Mouse (Mus musculus) intestine, embryonic 15.5 days (tissue): ENCODE data around the gene Hmgcs1. TPM values are rescaled to one million over a fixed set of nuclear protein-coding genes. Genes with fewer than 3 reads are reported as not detected.
A peak's percentile ranks its signal among the peaks of the same experiment; 100 is the strongest.

ENCODE experiments used
- ATAC-seq: fragments of 200-750 bp; cut with Nextera tagmentation; 2 replicates; pipeline ENCODE4 v1.8.0; 2017; ENCODE audit warnings: moderate TSS enrichment, moderate library complexity
- H3K27ac ChIP-seq: fragments of 300-500 bp; sonication (generic); 2 replicates; pipeline ENCODE4 v1.5.1; 2015; ENCODE audit warnings: mild to moderate bottlenecking, inconsistent platforms
- H3K27me3 ChIP-seq: fragments of 300-500 bp; sonication (generic); replicated peaks from 2 replicates; pipeline ENCODE4 v1.6.1; 2015; ENCODE audit warnings: inconsistent platforms
- H3K36me3 ChIP-seq: fragments of 300-500 bp; sonication (generic); 2 replicates; pipeline ENCODE4 v1.6.1; 2015; ENCODE audit warnings: inconsistent platforms
- H3K4me1 ChIP-seq: fragments of 300-500 bp; sonication (generic); replicated peaks from 2 replicates; pipeline ENCODE4 v1.6.1; 2015; ENCODE audit warnings: inconsistent platforms
- H3K4me2 ChIP-seq: fragments of 300-500 bp; sonication (generic); replicated peaks from 2 replicates; pipeline ENCODE4 v1.6.1; 2015; ENCODE audit warnings: mild to moderate bottlenecking, inconsistent platforms
- H3K4me3 ChIP-seq: fragments of 300-500 bp; sonication (generic); replicated peaks from 2 replicates; pipeline ENCODE4 v1.5.1; 2015; ENCODE audit warnings: inconsistent platforms
- H3K9ac ChIP-seq: fragments of 300-500 bp; sonication (generic); 2 replicates; pipeline ENCODE4 v1.6.1; 2015; ENCODE audit warnings: inconsistent platforms
- H3K9me3 ChIP-seq: fragments of 300-500 bp; sonication (generic); 2 replicates; pipeline ENCODE4 v1.6.1; 2016; ENCODE audit warnings: inconsistent platforms
- whole genome bisulfite sequencing: fragments of 180-500 bp; shearing (Covaris S2); methylation state at CpG from one replicate; pipeline ENCODE4 v1.1.7; 2015; 5-methylcytosine and 5-hydroxymethylcytosine counted together
- polyA plus RNA-seq: library from polyadenylated mRNA; unstranded; fragments of >200 nt; fragmentation: Nextera tagmentation; extraction: Ambion mirVana; gene quantifications from 2 replicates; pipeline ENCODE4 v1.2.1, GENCODE M21; 2015

The Hmgcs1 gene
- polyA plus RNA-seq, 1 experiment from 2014 or later: 254 TPM

DNA sequence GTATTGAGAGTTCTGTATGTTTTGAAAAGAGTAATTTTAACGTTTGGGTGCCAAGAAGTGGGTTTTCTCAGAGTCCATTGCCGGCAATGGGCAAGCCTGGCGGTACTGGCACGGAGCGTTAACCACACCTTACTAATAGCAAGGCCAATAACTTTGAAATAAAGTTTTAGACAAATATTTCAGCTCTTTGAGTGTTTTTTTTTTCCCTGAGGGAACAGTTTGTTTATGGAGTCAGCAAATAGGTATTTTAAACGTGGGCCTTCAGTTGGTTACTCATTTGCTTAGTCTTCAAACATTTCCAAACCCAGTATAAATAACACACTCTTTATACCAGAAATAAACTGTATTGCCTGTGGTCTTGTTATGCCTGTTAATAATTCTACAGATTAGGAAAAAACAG, 17.7 kb downstream of the Hmgcs1 start:
- H3K4me3 ChIP-seq: no peak overlapping the region
- no peaks in the 10 kb centered on the region for H3K27me3 ChIP-seq
- no peak overlapping the region for H3K9ac ChIP-seq
- 80% methylated on average over 6 of the region's 6 CpGs for WGBS
- H3K27ac ChIP-seq: no peak overlapping the region
- H3K4me1 ChIP-seq: no peaks in the 10 kb centered on the region
- H3K36me3 ChIP-seq: peaks cover 26% of the 10 kb centered on the region
- H3K9me3 ChIP-seq: no peaks in the 10 kb centered on the region
- H3K4me2 ChIP-seq: no peak overlapping the region
- no peak for ATAC-seq

DNA sequence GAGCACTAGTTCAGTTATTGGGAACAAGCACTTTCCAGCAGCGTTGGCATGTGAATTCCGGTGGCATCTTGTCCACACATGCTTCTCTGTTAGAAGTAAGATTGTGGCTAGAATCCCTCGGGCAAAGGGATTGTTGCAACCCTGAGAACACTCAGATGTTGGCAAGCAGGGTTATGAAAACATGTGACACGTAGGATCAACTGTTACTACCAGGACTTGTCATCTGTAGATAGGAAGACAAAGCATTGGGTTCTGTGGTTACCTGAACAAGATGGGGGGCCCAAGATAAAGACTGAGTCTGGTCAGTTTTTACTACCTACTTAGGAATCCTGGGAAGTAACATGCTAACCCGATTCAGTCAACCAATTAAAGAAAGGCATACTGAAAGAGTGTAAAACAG, 18.8 kb downstream of the Hmgcs1 start:
- Histone ChIP-seq H3K36me3 (peaks cover 24% of the 10 kb centered on the region), H3K27me3 (no peaks in the 10 kb centered on the region), H3K4me2 (no peak overlapping the region), H3K9me3 (no peaks in the 10 kb centered on the region), H3K27ac (no peak overlapping the region), H3K4me3 (no peak overlapping the region), H3K9ac (no peak overlapping the region), H3K4me1 (no peaks in the 10 kb centered on the region)
- no peak for ATAC-seq
- 86% methylated on average over 5 of the region's 5 CpGs for WGBS

DNA sequence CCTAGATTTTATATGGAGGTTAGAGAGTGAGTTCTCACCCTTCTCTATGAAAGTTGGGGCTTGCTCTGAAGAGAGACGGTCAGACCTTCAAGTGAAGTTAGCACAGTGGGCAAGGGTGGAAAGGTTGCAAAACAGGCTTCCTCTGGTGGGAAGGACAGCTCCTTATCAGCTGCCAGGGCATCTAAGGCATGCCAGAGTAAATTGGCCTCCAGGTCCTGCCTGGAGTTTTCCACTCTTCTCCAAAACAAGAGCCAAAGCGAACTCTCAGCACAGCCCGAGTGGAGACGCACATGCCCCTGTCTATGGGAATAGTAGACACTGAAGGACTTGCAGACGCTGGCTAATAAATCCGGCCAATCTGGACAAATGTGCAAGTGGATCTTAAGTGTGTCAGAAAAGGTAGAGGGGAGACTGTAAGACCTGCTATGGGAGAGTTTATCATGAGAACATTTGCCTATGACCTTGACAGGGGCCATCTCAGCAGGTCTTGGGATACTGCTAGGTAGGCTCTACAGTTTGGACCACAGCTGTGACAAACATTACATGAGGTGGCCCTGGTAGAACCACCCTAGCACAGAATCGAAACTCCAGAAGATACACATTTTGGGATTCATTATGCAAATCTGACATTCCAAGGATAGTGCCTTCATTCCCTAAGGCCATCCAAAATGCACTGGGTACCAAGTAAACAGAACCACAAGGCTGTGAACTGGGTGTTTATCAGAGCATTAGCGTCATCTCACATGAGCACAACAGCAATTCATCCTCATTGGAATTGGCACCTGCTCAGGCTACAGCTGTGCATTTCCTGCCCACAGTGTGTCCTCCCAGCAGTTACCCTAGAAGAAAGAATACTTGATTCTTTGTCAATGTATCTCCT, 19.4 kb downstream of the Hmgcs1 start:
- ATAC-seq: peak; percentile 46
- H3K27ac ChIP-seq: no peak overlapping the region

DNA sequence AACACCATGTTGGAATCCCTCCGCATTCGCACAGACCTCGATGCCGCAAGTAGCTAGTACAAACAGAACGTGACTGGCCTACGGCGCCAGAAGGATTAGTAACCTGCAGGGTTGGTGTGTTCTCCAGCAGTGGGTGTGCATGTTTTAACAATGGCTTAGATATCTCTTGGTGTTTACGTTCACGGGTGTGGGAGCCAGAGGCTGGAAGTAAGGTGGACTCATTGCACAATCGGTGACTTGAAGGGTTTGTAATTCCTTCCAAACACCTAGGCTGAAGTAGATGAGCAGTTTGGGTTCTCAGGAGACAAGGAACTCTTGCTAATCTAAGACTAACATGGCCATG, 20.1 kb downstream of the Hmgcs1 start:
- peak; percentile 44 for ATAC-seq
- no peak overlapping the region for H3K27ac ChIP-seq
- H3K36me3 ChIP-seq: peaks cover 16% of the 10 kb centered on the region
- no peak overlapping the region for H3K9ac ChIP-seq
- no peak overlapping the region for H3K4me3 ChIP-seq
- no peaks in the 10 kb centered on the region for H3K9me3 ChIP-seq
- 74% methylated on average over 10 of the region's 10 CpGs for WGBS
- H3K4me1 ChIP-seq: no peaks in the 10 kb centered on the region
- H3K4me2 ChIP-seq: no peak overlapping the region
- H3K27me3 ChIP-seq: no peaks in the 10 kb centered on the region

More for the DNA sequence above, 19.4 kb downstream of the Hmgcs1 start:
- Histone ChIP-seq H3K4me3 (no peak overlapping the region), H3K27me3 (no peaks in the 10 kb centered on the region), H3K36me3 (peaks cover 20% of the 10 kb centered on the region), H3K4me1 (no peaks in the 10 kb centered on the region), H3K9ac (no peak overlapping the region), H3K9me3 (no peaks in the 10 kb centered on the region), H3K4me2 (no peak overlapping the region)
- WGBS: 85% methylated on average over 8 of the region's 8 CpGs

DNA sequence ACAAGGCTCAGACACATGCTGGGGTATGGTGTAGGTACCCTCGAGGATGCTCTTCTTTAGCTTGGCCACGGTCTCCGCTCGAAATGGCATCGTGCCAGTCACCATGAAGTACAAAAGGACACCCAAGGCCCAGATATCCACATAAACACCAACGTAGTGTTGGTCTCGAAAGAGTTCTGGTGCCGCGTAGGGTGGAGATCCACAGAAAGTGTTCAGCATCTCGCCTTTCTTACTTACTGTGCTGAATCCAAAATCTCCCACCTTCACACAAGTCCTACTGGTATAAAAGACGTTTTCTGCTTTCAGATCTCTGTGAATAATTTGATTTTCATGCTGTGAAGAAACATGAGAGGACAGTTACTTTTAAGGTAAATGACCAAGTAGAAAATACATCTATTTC, 22.3 kb downstream of the Hmgcs1 start:
- H3K9me3 ChIP-seq: no peaks in the 10 kb centered on the region
- no peak overlapping the region for H3K4me2 ChIP-seq
- no peaks in the 10 kb centered on the region for H3K27me3 ChIP-seq
- no peaks in the 10 kb centered on the region for H3K4me1 ChIP-seq
- WGBS: 92% methylated on average over 11 of the region's 11 CpGs
- H3K4me3 ChIP-seq: no peak overlapping the region
- no peak overlapping the region for H3K27ac ChIP-seq
- no peak overlapping the region for H3K9ac ChIP-seq
- H3K36me3 ChIP-seq: 0 out of 2 replicates have a peak, but pooled peaks cover 6% of the 10 kb centered on the region
- ATAC-seq: no peak

DNA sequence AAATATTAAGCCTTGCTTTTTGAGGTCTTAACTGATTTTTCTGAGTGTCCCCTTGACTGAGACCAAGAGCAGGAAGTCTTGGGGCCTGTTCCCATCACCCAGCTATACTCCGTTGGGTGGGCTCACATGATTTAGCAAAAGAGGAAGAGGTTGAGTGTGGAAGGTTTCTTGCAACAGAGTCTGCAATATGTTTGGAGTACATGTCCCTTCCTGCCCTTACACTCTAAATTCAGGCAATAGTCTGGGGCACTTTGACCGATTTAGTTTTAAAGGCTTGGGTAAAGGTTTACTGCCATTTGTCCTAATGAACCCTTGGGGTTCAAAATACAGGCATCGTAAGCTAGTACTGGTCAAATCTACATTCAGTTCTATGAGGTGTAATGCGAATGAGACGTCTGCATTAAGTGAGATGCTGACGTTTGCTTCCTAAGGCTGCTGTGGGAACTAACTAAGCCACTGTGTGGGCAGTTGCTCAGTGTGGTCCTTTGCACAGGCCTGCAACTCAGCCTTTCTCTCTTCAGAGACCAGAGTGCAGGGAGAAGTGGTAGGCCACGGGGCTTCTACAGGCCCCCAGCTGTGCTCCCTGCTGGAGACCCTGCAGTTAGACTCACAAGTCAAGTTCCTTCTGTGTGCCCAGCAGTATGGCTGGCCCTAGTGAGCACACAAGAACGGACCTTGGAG, 23.1 kb downstream of the Hmgcs1 start:
- H3K9me3 ChIP-seq: no peaks in the 10 kb centered on the region
- 0 out of 2 replicates have a peak, but pooled peaks cover 6% of the 10 kb centered on the region for H3K36me3 ChIP-seq
- no peak overlapping the region for H3K27ac ChIP-seq
- ATAC-seq: no peak
- WGBS: 71% methylated on average over 8 of the region's 8 CpGs
- no peak overlapping the region for H3K9ac ChIP-seq
- H3K4me3 ChIP-seq: no peak overlapping the region
- H3K4me2 ChIP-seq: no peak overlapping the region
- no peaks in the 10 kb centered on the region for H3K27me3 ChIP-seq
- H3K4me1 ChIP-seq: no peaks in the 10 kb centered on the region

DNA sequence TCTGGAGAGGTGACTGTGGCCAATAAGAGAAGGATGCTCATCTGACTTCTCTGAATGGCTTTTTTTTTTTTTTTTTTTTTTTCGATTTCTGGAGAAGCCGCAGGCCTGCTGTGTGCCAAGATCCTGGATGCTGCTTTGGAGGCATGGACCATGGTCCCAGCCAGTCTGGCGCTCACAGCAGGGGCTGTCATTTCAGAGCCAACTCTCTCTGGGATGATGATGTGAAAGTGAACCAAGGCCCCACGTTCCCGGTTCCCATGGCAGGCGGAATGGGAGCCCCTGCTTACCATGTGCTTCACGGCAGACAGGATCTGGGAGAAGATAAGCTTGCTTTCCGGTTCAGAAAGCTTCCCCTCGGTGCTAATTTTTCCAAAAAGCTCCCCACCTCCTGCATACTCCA, 23.6 kb downstream of the Hmgcs1 start:
- Histone ChIP-seq H3K9me3 (no peaks in the 10 kb centered on the region), H3K27me3 (no peaks in the 10 kb centered on the region), H3K4me3 (no peak overlapping the region), H3K4me1 (no peaks in the 10 kb centered on the region), H3K27ac (no peak overlapping the region), H3K9ac (no peak overlapping the region), H3K4me2 (no peak overlapping the region), H3K36me3 (0 out of 2 replicates have a peak, but pooled peaks cover 6% of the 10 kb centered on the region)
- no peak for ATAC-seq
- 68% methylated on average over 9 of the region's 9 CpGs for WGBS

DNA sequence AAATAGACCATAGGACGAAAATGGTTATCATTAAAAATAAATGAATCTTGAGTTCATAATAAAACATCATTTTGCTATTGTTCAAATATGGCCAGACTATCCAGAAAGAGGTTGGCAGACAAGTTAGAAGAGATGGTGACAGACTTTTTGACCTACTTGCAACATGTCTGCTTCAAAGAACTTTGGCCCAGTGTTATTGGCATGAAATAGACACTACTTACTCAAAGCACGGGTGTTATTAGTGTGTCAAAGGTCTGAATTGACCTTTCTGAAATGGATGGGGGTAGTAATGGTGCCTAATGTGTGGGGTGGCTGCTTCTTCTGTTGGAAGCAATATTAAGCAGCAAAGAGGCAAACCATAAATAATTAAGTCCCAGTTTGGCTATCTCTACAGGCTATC, 25.9 kb downstream of the Hmgcs1 start:
- Histone ChIP-seq H3K4me3 (no peak overlapping the region), H3K9me3 (no peaks in the 10 kb centered on the region), H3K4me2 (no peak overlapping the region), H3K9ac (no peak overlapping the region), H3K4me1 (no peaks in the 10 kb centered on the region), H3K27ac (no peak overlapping the region), H3K27me3 (no peaks in the 10 kb centered on the region), H3K36me3 (no peaks in the 10 kb centered on the region)
- no peak for ATAC-seq
- 86% methylated on average over 2 of the region's 2 CpGs for WGBS

DNA sequence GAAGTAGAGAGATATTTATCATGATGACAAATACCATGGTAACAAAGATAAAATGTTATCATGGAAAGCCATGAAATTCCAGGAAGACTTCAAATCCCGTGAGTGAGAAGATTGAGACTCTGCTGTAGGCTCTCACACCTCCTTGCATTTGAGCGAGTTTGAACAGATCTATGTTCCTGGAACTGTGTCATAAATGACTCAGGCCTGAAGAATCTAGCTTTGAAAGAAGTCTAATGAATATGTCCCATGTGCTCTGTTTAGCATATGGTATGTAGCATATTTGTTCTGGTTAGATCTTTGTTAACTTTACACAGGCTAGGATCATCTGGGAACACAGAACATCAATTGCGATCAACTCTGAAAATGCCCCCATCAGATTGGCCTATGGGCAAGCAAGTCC, 32.3 kb downstream of the Hmgcs1 start:
- no peaks in the 10 kb centered on the region for H3K9me3 ChIP-seq
- no peak overlapping the region for H3K9ac ChIP-seq
- H3K4me2 ChIP-seq: no peak overlapping the region
- H3K4me3 ChIP-seq: no peak overlapping the region
- H3K4me1 ChIP-seq: no peaks in the 10 kb centered on the region
- no peak for ATAC-seq
- no peak overlapping the region for H3K27ac ChIP-seq
- H3K36me3 ChIP-seq: no peaks in the 10 kb centered on the region
- WGBS: 76% methylated on average over 3 of the region's 3 CpGs
- no peaks in the 10 kb centered on the region for H3K27me3 ChIP-seq

DNA sequence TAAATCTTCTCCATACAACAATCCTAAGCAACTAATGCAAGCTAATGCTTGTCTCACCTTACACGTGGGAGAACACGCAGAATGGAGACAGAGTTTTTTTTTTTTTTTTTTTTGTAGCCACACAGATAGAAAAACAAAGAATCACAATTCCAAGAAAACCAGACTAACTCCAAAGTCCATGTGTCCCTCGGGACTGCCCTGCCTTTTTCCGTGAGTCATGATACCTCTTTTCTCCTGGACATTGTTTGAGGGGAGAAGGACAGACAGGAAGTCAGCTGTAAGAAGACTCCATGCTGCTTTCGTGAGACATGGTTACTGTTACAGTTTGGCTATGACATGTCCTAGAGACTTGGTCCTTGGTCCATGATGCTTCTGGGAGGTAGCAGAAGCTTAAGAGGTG, 33.2 kb downstream of the Hmgcs1 start:
- H3K4me2 ChIP-seq: no peak overlapping the region
- H3K4me1 ChIP-seq: no peaks in the 10 kb centered on the region
- no peaks in the 10 kb centered on the region for H3K9me3 ChIP-seq
- H3K27ac ChIP-seq: no peak overlapping the region
- no peak overlapping the region for H3K9ac ChIP-seq
- no peak for ATAC-seq
- 74% methylated on average over 5 of the region's 5 CpGs for WGBS
- no peaks in the 10 kb centered on the region for H3K27me3 ChIP-seq
- H3K4me3 ChIP-seq: no peak overlapping the region
- H3K36me3 ChIP-seq: no peaks in the 10 kb centered on the region

DNA sequence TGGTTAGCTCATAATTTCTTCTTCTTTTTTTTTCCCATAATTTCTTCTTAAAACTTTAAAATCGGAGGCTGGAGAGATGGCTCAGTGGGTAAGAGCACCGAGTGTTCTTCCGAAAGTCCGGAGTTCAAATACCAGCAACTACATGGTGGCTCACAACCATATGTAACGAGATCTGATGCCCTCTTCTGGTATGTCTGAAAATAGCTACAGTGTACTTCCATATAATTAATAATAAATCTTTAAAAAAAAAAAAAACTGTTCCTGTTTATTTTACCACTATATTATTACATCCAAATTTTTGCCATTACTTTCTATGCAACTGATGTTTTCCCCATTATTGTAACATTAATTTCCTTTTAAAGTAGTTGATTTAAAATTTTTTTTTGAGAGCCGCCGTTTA, 34.4 kb downstream of the Hmgcs1 start:
- H3K4me1 ChIP-seq: no peaks in the 10 kb centered on the region
- H3K27ac ChIP-seq: no peak overlapping the region
- no peak overlapping the region for H3K9ac ChIP-seq
- no peak overlapping the region for H3K4me2 ChIP-seq
- H3K4me3 ChIP-seq: no peak overlapping the region
- H3K27me3 ChIP-seq: no peaks in the 10 kb centered on the region
- no peak for ATAC-seq
- no peaks in the 10 kb centered on the region for H3K9me3 ChIP-seq
- 80% methylated on average over 7 of the region's 7 CpGs for WGBS
- no peaks in the 10 kb centered on the region for H3K36me3 ChIP-seq

DNA sequence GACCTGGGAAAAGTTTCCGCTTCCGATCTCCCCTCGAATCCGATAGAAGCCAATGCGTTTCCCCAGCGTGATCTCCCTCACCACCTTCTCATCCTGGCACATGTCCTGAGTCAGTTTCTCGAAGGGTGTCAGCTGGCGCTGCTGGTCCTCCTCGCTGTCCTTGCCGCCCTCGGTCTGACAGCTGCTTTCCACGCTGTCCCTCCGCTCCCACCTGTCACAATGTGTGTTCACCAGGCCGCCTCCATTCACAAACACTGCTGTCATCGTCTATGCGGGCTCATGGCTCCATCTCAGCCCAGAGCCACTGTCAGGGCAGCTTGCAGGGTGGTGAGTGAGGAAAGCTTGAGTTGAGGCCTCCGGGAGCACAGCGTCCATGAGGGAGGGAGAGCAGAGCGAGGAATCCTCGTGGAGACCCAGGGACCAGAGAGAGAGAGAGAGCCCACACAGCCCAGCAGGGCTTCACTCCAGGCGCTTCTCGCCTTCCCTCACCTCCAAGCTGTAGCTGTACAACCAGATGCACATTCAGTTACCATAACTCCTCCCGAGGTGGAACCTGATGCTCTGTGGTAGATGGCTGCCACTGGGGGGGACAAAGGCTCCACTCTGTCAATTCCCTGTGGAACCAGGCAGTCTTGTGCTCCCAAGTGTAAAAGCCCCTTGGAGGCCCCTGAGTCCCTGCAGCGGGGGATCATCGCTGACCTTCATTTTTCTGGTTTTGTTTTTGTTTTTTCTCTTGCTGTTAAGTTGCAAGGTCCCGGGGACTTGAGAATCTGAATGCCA, 37.6 kb downstream of the Hmgcs1 start:
- no peak for ATAC-seq
- H3K36me3 ChIP-seq: no peaks in the 10 kb centered on the region
- no peaks in the 10 kb centered on the region for H3K9me3 ChIP-seq
- no peak overlapping the region for H3K4me2 ChIP-seq
- H3K4me1 ChIP-seq: no peaks in the 10 kb centered on the region
- no peak overlapping the region for H3K9ac ChIP-seq
- H3K4me3 ChIP-seq: no peak overlapping the region
- WGBS: 72% methylated on average over 26 of the region's 26 CpGs
- no peak overlapping the region for H3K27ac ChIP-seq
- no peaks in the 10 kb centered on the region for H3K27me3 ChIP-seq
